Mouse (Mus musculus) hematopoietic multipotent progenitor cell, adult 10-12 weeks (in vitro differentiated cells): ENCODE measurements around the gene 2310033P09Rik. TPM values are rescaled to one million over a fixed set of nuclear protein-coding genes. Genes with fewer than 3 reads are reported as not detected.

Experiments
- polyA plus RNA-seq: library from polyadenylated mRNA; stranded (reverse); fragments of >175 nt; gene quantifications from 2 replicates; pipeline ENCODE4 v1.2.3, GENCODE M21; 2012; ENCODE audit warnings: low replicate concordance

The 2310033P09Rik gene
- polyA plus RNA-seq, result 39.0 and 41.5 TPM in 2 replicates

DNA sequence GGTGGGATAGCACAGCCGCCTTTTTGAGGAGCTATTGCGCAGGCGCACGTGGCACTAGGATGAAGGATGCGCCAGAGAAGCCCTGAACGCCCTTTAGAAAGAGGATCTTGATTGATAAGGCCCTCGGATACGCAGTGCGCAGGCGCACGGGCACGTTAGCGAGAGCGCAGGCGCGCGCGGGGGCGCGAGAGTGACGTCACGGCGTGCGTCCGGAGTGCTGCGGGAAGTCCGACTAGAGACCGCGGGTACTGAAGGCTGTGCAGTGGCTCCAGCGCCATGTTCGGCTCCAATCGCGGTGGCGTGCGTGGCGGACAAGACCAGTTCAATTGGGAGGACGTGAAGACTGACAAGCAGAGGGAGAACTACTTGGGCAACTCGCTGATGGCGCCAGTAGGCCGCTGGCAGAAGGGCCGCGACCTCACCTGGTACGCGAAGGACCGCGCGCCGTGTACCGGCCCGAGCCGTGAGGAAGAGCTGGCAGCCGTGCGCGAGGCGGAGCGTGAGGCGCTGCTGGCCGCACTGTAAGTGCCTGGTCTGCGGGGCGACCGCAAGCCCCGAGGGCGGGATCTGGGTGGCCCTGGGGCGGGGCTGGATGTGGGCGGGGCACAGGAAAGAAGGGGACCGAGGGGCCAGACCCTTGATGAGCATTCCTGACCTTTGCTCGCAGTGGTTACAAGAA, at the start of gene 2310033P09Rik:
TSS of gene 2310033P09Rik (plus strand) at position 169 of the 679 bp plus-strand sequence.

DNA sequence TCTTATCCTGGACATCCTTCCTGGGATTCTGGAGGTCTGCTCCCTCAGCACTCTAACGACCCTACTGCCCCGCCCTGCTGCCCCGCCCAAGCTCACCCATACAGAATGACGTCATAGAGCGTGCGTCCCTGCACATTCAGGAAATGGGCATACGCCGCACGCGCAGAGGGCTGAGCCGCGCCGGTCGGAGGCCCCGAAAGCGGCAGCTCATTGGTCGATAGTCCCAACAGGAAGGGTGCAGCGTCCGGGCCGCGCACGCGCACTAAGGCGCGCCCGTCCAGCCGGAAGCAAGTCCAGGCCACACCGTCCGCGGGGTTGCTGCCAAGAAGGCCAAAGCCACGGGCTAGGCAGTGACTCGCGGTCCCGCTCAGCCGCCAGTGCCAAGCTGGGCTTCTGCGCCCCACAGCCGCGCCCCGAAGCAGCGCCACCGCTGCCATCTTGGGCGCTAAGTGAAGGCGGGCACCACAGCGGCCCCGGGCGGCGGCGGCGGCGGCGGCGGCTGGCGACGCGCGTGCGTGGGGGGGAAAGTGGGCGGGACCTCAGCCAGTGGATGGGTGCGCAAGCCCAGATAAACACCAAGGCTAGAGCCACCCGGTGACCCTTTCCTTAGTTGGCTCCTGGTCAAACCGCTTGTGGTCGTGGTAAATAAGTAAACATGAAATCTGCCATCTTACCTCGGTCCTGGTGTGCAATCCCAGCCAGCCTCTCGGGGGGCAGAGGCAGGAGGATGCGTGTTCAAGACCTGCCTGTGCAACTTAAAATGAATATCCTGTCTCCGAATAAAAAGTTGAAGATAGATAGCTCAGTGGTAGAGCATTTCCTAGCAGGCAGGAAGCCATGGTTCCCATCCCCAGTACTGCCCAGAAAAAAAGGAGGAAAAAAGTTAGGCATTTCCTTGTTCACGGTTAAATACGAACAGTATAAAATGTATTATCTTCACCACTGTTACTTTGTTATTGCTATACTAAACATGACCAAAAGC, 44.6 kb upstream of the 2310033P09Rik start, which contains the start of gene Iba57:
TSS of gene Iba57 (minus strand) at position 485 of the 982 bp plus-strand sequence.

DNA sequence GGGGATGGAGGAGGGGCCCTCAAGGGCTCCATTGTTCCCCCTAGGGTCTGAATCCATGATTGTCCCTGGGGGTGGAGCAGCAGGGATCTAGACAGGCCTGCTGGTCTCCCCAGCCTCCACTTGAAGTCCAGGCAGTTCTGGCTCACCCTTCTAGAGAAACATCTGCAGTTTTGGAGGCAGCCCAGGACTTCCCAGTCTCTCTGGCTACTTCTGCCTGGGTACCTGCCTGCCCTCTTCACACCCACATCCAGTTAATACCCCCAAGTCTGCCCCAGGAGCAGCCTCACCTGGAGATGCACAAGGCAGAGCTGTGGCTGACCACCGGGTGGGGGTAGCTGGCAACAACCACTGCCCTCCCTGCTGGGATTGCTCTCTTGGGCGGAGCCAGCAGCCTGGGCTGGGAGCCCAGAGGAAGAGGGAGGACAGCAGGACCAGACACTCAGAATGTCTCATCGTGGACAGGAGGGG, 25.2 kb upstream of the 2310033P09Rik start, which contains the start of gene Gjc2:
TSS of gene Gjc2 (minus strand) at position 350 of the 468 bp plus-strand sequence.

DNA sequence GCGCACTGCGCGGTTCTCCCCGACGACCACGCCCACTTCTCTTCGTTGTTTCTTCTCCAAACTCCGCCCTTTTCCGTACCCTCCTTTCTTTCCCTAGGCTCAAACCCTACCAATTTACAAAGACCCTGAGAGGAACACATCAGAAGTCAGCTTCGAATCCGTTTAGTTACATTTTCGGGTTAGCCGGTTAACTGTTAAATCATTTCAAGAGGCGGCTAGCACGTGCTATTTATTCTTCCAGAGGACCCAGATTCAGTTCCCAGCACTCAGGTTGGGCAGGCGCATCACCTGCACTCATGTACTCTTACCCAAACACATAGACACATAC, 16.1 kb upstream of the 2310033P09Rik start, which contains the start of gene Guk1:
TSS of gene Guk1 (minus strand) at position 154 of the 328 bp plus-strand sequence.

DNA sequence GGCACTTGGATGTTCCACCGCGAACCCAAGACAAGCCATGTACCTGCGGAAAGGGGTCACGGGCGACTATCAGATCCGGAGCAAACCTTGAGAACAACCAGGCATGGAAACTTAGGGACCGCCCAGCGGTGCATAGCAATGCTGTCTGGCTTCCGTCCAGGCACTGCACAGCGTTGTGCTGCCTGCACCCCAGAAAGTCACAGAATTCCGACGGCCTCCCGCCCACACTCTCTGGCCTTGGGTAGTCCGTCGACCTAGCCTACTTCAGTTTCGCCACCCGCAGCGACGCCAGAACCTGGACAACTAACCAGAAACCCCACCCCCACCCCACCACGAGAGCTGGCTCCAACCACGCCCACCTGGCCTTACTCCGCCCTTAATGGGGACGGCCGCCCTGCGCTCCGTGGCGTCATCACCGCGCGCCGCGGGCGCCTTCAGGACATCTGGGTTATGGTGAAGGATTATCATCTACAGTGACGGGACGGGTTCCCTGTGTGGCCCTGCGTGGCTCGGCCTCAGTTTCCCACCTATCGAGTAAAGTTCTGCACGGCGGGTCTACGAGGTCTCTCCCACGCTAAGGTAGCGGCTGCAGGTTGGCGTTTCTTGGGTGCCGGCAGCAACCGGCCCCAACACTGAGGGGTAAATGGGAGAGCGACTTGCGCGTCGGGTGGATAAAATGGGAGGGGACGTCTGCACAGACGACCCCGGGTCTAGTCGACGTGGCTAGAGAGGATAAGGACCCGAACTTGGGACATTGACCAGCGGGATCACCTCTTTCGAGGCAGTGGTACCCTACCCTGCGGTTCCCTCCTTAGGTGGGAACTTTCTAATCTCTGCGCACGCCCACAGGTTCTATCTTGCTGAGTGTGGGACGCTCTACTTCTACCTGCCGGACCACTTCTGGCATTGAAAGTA, 5.8 kb upstream of the 2310033P09Rik start, which contains the start of gene Mrpl55:
TSS of gene Mrpl55 (plus strand) at position 406 of the 915 bp plus-strand sequence.

DNA sequence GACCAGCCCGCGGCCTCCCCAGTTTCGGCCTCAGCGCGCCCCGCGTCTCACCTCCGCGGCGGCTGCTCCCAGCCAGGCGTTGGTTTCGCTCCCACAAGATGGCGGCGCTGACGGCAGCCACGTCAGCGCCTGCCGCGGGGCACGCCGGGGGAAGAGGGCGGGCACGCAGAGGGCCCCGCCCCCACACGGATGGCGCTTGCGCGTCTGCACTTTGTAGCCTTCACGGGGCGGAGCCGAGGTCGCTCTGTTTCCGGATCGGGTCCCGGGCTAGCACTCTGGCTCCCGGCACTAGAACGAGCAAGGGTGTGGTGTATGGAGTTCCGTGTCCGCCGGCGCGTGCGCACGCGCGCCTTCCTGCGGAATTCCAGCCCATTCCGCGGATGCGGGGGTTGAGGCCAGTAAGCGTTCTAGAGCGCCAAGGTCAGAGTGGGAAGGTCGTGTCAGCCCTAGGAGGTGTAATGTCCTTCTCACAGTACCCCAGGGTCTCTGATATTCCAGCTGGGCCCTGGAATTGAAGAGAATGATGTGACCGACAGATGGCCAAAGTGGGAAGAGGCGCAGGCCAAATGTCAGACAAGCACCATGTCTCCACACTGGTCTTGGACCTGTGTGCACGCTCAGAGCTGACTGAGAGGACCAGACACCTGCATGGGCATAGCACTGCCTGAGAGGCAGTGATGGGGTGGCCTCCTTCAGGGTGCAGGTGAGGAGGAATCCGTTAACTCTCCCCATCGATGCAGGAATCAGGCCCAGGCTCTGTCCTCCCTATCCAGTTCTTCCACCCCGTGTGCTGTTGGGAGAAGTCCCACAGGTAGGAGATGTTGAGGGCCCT, 20.2 kb downstream of the 2310033P09Rik start, which contains the start of gene Arf1:
TSS of gene Arf1 (minus strand) at position 149 of the 832 bp plus-strand sequence.

Other genes with a start within 250 kb of the 2310033P09Rik start
- gene Trim11, start 230.2 kb upstream of the 2310033P09Rik start, polyA plus RNA-seq, result 82.2 and 147 TPM in 2 replicates
- gene Obscn, start 71.9 kb upstream of the 2310033P09Rik start, polyA plus RNA-seq, result 0.40 and 1.8 TPM in 2 replicates
- 4.8 and 7.4 TPM in 2 replicates for gene Iba57, start 44.6 kb upstream of the 2310033P09Rik start, polyA plus RNA-seq
- gene Gjc2, start 25.1 kb upstream of the 2310033P09Rik start, polyA plus RNA-seq, result 0.08 and 0.10 TPM in 2 replicates
- gene Guk1, start 16.1 kb upstream of the 2310033P09Rik start, polyA plus RNA-seq, result 25.8 and 30.4 TPM in 2 replicates
- 12.2 and 19.9 TPM in 2 replicates for gene Mrpl55, start 5.8 kb upstream of the 2310033P09Rik start, polyA plus RNA-seq
- gene Arf1, start 19.9 kb downstream of the 2310033P09Rik start, polyA plus RNA-seq, result 169 and 214 TPM in 2 replicates
- gene Wnt3a, start 82.4 kb downstream of the 2310033P09Rik start, polyA plus RNA-seq, result not detected in 2 replicates
- 0.08 and 0.16 TPM in 2 replicates for gene Wnt9a, start 98.6 kb downstream of the 2310033P09Rik start, polyA plus RNA-seq
- gene Prss38, start 167.3 kb downstream of the 2310033P09Rik start, polyA plus RNA-seq, result not detected in 2 replicates
- 7.4 and 11.1 TPM in 2 replicates for gene Jmjd4, start 241.7 kb downstream of the 2310033P09Rik start, polyA plus RNA-seq
- gene Snap47, start 242.9 kb downstream of the 2310033P09Rik start, polyA plus RNA-seq, result 2.5 and 6.5 TPM in 2 replicates